Comparison of ENCODE assay signal across 9 mouse cellular contexts in the genomic region with DNA sequence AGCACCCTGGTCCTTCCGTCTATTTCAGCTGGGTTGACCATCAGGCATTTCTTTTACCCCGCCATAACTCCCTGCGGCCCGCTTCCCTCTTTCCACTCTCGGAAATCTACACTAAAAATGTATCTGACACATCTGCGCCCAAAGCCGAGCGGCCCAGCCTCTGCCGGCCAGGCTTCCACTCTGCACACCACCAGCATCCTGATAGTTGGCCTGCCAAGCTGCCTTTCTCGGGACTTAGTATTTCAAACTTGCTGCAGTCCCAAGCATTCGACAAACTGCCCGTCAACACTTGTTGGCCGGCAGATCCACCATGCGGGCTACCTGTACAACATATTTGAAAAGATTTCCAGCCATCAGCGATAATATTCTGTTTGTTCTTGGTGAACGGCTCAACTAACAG. TPM values are rescaled to one million over a fixed set of nuclear protein-coding genes. Genes with fewer than 3 reads are reported as not detected.
A peak's percentile ranks its signal among the peaks of the same experiment; 100 is the strongest.
DNase-seq lines count a peak whose midpoint lies in the region; ATAC-seq lines count a peak whose summit lies in the region.
"Had no signal": no experiment of that assay in that cellular context is flagged by ENCODE, and none has a peak within 500 bp of the region (broad histone marks: within the 10 kb centered on the region; RNA-seq: fewer than 3 reads in every experiment).

No protein-coding gene starts in this region.

- peak overlapping the region; percentile 71 for H3K4me3 ChIP-seq in heart, embryonic 10.5 days
- peak overlapping the region; percentile 56 for H3K4me3 ChIP-seq in embryonic facial prominence, embryonic 14.5 days (ENCODE audit: low read depth, low read length)
- peak overlapping the region; percentile 69 for H3K4me3 ChIP-seq in intestine, embryonic 15.5 days (replicated peaks)
- peak overlapping the region; percentile 88 for H3K4me3 ChIP-seq in midbrain, embryonic 15.5 days

- H3K36me3 ChIP-seq in heart, embryonic 10.5 days, result peaks cover 37% of the 10 kb centered on the region
- H3K36me3 ChIP-seq in embryonic facial prominence, embryonic 14.5 days (ENCODE audit: control insufficient read depth, insufficient read depth, low read length), result peaks cover 40% of the 10 kb centered on the region
- no peaks in the 10 kb centered on the region for H3K36me3 ChIP-seq in intestine, embryonic 15.5 days
- H3K36me3 ChIP-seq in midbrain, embryonic 15.5 days (replicated peaks), result no peaks in the 10 kb centered on the region

- H3K27me3 ChIP-seq in heart, embryonic 10.5 days (ENCODE audit: insufficient read depth, poor library complexity, severe bottlenecking), result no peaks in the 10 kb centered on the region
- no peaks in the 10 kb centered on the region for H3K27me3 ChIP-seq in embryonic facial prominence, embryonic 14.5 days (replicated peaks; ENCODE audit: control insufficient read depth, insufficient read depth, low read length)
- H3K27me3 ChIP-seq in intestine, embryonic 15.5 days (replicated peaks), result no peaks in the 10 kb centered on the region
- H3K27me3 ChIP-seq in midbrain, embryonic 15.5 days (replicated peaks), result no peaks in the 10 kb centered on the region
- H3K27me3 ChIP-seq: Patski had no signal

- H3K27ac ChIP-seq in heart, embryonic 10.5 days, result peak overlapping the region; percentile 98
- H3K27ac ChIP-seq in embryonic facial prominence, embryonic 14.5 days (replicated peaks; ENCODE audit: low read depth, low read length), result peak overlapping the region; percentile 99
- peak overlapping the region; percentile 99 for H3K27ac ChIP-seq in intestine, embryonic 15.5 days
- H3K27ac ChIP-seq in midbrain, embryonic 15.5 days, result peak overlapping the region; percentile 97

- peak overlapping the region; percentile 95 for H3K4me2 ChIP-seq in embryonic facial prominence, embryonic 14.5 days (ENCODE audit: low read depth, low read length)
- peak overlapping the region; percentile 90 for H3K4me2 ChIP-seq in intestine, embryonic 15.5 days (replicated peaks)
- peak overlapping the region; percentile 89 for H3K4me2 ChIP-seq in midbrain, embryonic 15.5 days

- H3K4me1 ChIP-seq in heart, embryonic 10.5 days, result peaks cover 24% of the 10 kb centered on the region; the same call in 1 of the 2 replicates
- peaks cover 7% of the 10 kb centered on the region; the same call in 1 of the 2 replicates for H3K4me1 ChIP-seq in embryonic facial prominence, embryonic 14.5 days (ENCODE audit: control insufficient read depth, insufficient read depth, low read length)
- H3K4me1 ChIP-seq in intestine, embryonic 15.5 days (replicated peaks), result peaks cover 10% of the 10 kb centered on the region
- peaks cover 33% of the 10 kb centered on the region for H3K4me1 ChIP-seq in midbrain, embryonic 15.5 days

- under 1% methylated on average over 16 of the region's 16 CpGs for WGBS in heart, embryonic 10.5 days
- WGBS in embryonic facial prominence, embryonic 14.5 days, result under 1% methylated on average over 16 of the region's 16 CpGs
- WGBS in intestine, embryonic 15.5 days, result under 1% methylated on average over 16 of the region's 16 CpGs
- WGBS in midbrain, embryonic 15.5 days, result under 1% methylated on average over 16 of the region's 16 CpGs

- H3K9ac ChIP-seq in embryonic facial prominence, embryonic 14.5 days (ENCODE audit: low read depth, low read length), result peak overlapping the region; percentile 75
- H3K9ac ChIP-seq in intestine, embryonic 15.5 days, result peak overlapping the region; percentile 93
- H3K9ac ChIP-seq in midbrain, embryonic 15.5 days, result peak overlapping the region; percentile 84

- no peak for DNase-seq in heart, embryonic 10.5 days (ENCODE audit: low spot score)
- no peak for DNase-seq in heart, adult 18-20 months
- DNase-seq in embryonic facial prominence, embryonic 14.5 days (ENCODE audit: low spot score), result no peak
- DNase-seq in ovary, postnatal 10 days (ENCODE audit: low spot score), result no peak
- no peak for DNase-seq in adipocyte (ENCODE audit: low spot score)

- H3K9me3 ChIP-seq in heart, embryonic 10.5 days, result no peaks in the 10 kb centered on the region
- H3K9me3 ChIP-seq in embryonic facial prominence, embryonic 14.5 days (ENCODE audit: control insufficient read depth, low read length), result no peaks in the 10 kb centered on the region
- no peaks in the 10 kb centered on the region for H3K9me3 ChIP-seq in intestine, embryonic 15.5 days
- H3K9me3 ChIP-seq in midbrain, embryonic 15.5 days, result no peaks in the 10 kb centered on the region

- ATAC-seq in CD4-positive, CD25-positive, alpha-beta regulatory T cell, adult 4 months, result peak; percentile 7
- ATAC-seq in embryonic facial prominence, embryonic 14.5 days (ENCODE audit: low read depth), result 0 out of 2 replicates have a peak, but pooled peaks have one; percentile 0
- ATAC-seq in intestine, embryonic 15.5 days, result peak; percentile 5
- peak; percentile 10 for ATAC-seq in midbrain, embryonic 15.5 days (replicated peaks)

RNA-seq across cellular contexts. Expression of gene Smim27, which starts 0.5 kb away (rescaled TPM):
- polyA plus RNA-seq in heart, embryonic 10.5 days (2016; fragmentation: Nextera tagmentation; extraction: Ambion mirVana), result 16.3 and 23.2 TPM in 2 replicates
- 10 to 100 TPM; 38.5 to 43.6 TPM for total RNA-seq in heart, adult 18-20 months (2021)
- 10 to 100 TPM; 27.6 to 70.5 TPM for polyA plus RNA-seq in CD4-positive, CD25-positive, alpha-beta regulatory T cell, adult 4 months (2017; shearing (Covaris generic))
- 35.1 and 47.1 TPM in 2 replicates for polyA plus RNA-seq in embryonic facial prominence, embryonic 14.5 days (2014; fragmentation: Nextera tagmentation; extraction: Ambion mirVana)
- 36.0 and 42.0 TPM in 2 replicates for polyA plus RNA-seq in intestine, embryonic 15.5 days (2015; fragmentation: Nextera tagmentation; extraction: Ambion mirVana)
- 12.5 and 12.7 TPM in 2 replicates for polyA plus RNA-seq in midbrain, embryonic 15.5 days (2015; fragmentation: Nextera tagmentation; extraction: Ambion mirVana)

RNA-seq across cellular contexts. Expression of gene Topors, which starts 0.8 kb away (rescaled TPM):
- 34.9 and 40.9 TPM in 2 replicates for polyA plus RNA-seq in heart, embryonic 10.5 days (2016; fragmentation: Nextera tagmentation; extraction: Ambion mirVana)
- 10 to 100 TPM in 1 of 2 experiments, 1 to 10 TPM in 1; 9.6 to 10.0 TPM for total RNA-seq in heart, adult 18-20 months (2021)
- 10 to 100 TPM; 20.1 to 23.5 TPM for polyA plus RNA-seq in CD4-positive, CD25-positive, alpha-beta regulatory T cell, adult 4 months (2017; shearing (Covaris generic))
- polyA plus RNA-seq in embryonic facial prominence, embryonic 14.5 days (2014; fragmentation: Nextera tagmentation; extraction: Ambion mirVana), result 37.8 and 40.0 TPM in 2 replicates
- 36.5 and 38.3 TPM in 2 replicates for polyA plus RNA-seq in intestine, embryonic 15.5 days (2015; fragmentation: Nextera tagmentation; extraction: Ambion mirVana)
- 30.4 and 30.9 TPM in 2 replicates for polyA plus RNA-seq in midbrain, embryonic 15.5 days (2015; fragmentation: Nextera tagmentation; extraction: Ambion mirVana)

RNA-seq across cellular contexts. Expression of gene Ndufb6, which starts 10.4 kb away (rescaled TPM):
- polyA plus RNA-seq in heart, embryonic 10.5 days (2016; fragmentation: Nextera tagmentation; extraction: Ambion mirVana), result 439 and 487 TPM in 2 replicates
- total RNA-seq in heart, adult 18-20 months (2021), result 100 to 1,000 TPM; 498 to 550 TPM
- 100 to 1,000 TPM; 112 to 124 TPM for polyA plus RNA-seq in CD4-positive, CD25-positive, alpha-beta regulatory T cell, adult 4 months (2017; shearing (Covaris generic))
- 276 and 290 TPM in 2 replicates for polyA plus RNA-seq in embryonic facial prominence, embryonic 14.5 days (2014; fragmentation: Nextera tagmentation; extraction: Ambion mirVana)
- 384 and 393 TPM in 2 replicates for polyA plus RNA-seq in intestine, embryonic 15.5 days (2015; fragmentation: Nextera tagmentation; extraction: Ambion mirVana)
- 303 and 312 TPM in 2 replicates for polyA plus RNA-seq in midbrain, embryonic 15.5 days (2015; fragmentation: Nextera tagmentation; extraction: Ambion mirVana)

RNA-seq across cellular contexts. Expression of gene Ddx58, which starts 29.2 kb away (rescaled TPM):
- 3.8 and 4.0 TPM in 2 replicates for polyA plus RNA-seq in heart, embryonic 10.5 days (2016; fragmentation: Nextera tagmentation; extraction: Ambion mirVana)
- 1 to 10 TPM; 7.6 to 8.5 TPM for total RNA-seq in heart, adult 18-20 months (2021)
- polyA plus RNA-seq in CD4-positive, CD25-positive, alpha-beta regulatory T cell, adult 4 months (2017; shearing (Covaris generic)), result 100 to 1,000 TPM in 1 of 2 experiments, 10 to 100 TPM in 1; 85.3 to 103 TPM
- polyA plus RNA-seq in embryonic facial prominence, embryonic 14.5 days (2014; fragmentation: Nextera tagmentation; extraction: Ambion mirVana), result 9.0 and 9.7 TPM in 2 replicates
- 8.5 and 10.0 TPM in 2 replicates for polyA plus RNA-seq in intestine, embryonic 15.5 days (2015; fragmentation: Nextera tagmentation; extraction: Ambion mirVana)
- 2.6 and 4.2 TPM in 2 replicates for polyA plus RNA-seq in midbrain, embryonic 15.5 days (2015; fragmentation: Nextera tagmentation; extraction: Ambion mirVana)
